Mouse (Mus musculus): ENCODE measurements around the gene Pdzk1ip1.

DNA sequence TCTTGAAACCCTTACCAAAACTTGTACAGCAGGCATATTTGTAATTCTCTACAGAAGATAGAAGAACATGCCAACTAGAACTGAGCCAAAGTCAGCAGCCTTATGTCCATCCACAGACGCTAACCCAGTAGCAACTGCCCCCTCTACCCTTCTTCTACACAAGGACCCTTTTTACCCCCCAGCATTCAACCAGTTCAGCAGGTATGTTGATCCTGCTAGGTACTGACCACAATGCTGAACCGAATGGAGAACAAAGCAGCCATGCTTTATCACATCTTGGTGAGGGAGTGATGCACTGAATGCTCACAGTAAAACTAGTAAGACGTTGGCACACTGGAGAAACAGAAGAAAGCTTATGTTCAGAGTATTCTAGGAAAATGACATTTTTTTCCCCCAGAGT is 42.9 kb upstream of the Pdzk1ip1 start:
- no peak for TF ChIP-seq POLR2A (IDR thresholded peaks at IDR 0.05; ENCODE audit: borderline replicate concordance, low read depth, low read length)
- no peak for TF ChIP-seq CTCF (IDR thresholded peaks at IDR 0.05; ENCODE audit: low read depth, low read length)

Measured in bone marrow macrophage, adult 2 months (primary cell).